Mouse (Mus musculus) forebrain, embryonic 16.5 days (tissue): ENCODE measurements around the gene Sgca. TPM values are rescaled to one million over a fixed set of nuclear protein-coding genes. Genes with fewer than 3 reads are reported as not detected.

Source experiments
- ATAC-seq: fragments of 200-750 bp; cut with Nextera tagmentation; 2 replicates; pipeline ENCODE4 v1.8.0; 2017; ENCODE audit warnings: mild to moderate bottlenecking, moderate library complexity
- H3K27ac ChIP-seq: fragments of 300-500 bp; sonication (generic); 2 replicates; pipeline ENCODE4 v1.5.1; 2014; ENCODE audit warnings: low read length, control low read depth
- H3K27me3 ChIP-seq: fragments of 300-500 bp; sonication (generic); replicated peaks from 2 replicates; pipeline ENCODE4 v1.6.1; 2014; ENCODE audit warnings: low read length; ENCODE audit not compliant: control insufficient read depth, insufficient read depth
- H3K36me3 ChIP-seq: fragments of 300-500 bp; sonication (generic); 2 replicates; pipeline ENCODE4 v1.6.1; 2014; ENCODE audit not compliant: control insufficient read depth, insufficient read depth
- H3K4me1 ChIP-seq: fragments of 300-500 bp; sonication (generic); replicated peaks from 2 replicates; pipeline ENCODE4 v1.6.1; 2014; ENCODE audit warnings: low read length; ENCODE audit not compliant: control insufficient read depth, insufficient read depth
- H3K4me2 ChIP-seq: fragments of 300-500 bp; sonication (generic); 2 replicates; pipeline ENCODE4 v1.6.1; 2014; ENCODE audit warnings: mild to moderate bottlenecking, low read length, control low read depth
- H3K4me3 ChIP-seq: fragments of 300-500 bp; sonication (generic); replicated peaks from 2 replicates; pipeline ENCODE4 v1.5.1; 2014; ENCODE audit warnings: mild to moderate bottlenecking, low read length, control low read depth
- H3K9ac ChIP-seq: fragments of 300-500 bp; sonication (generic); replicated peaks from 2 replicates; pipeline ENCODE4 v1.6.1; 2014; ENCODE audit warnings: low read depth, low read length, control low read depth
- H3K9me3 ChIP-seq: fragments of 300-500 bp; sonication (generic); 2 replicates; pipeline ENCODE4 v1.6.1; 2016; ENCODE audit warnings: low read length; ENCODE audit not compliant: control insufficient read depth
- WGBS: fragments of 180-500 bp; shearing (Covaris S2); extraction: QIAGEN DNeasy Blood & Tissue Kit; methylation state at CpG from one replicate; pipeline ENCODE4 v1.1.7; 2014; 5-methylcytosine and 5-hydroxymethylcytosine counted together
- polyA plus RNA-seq: library from polyadenylated mRNA; unstranded; fragments of >200 nt; fragmentation: Nextera tagmentation; extraction: Ambion mirVana; gene quantifications from 2 replicates; pipeline ENCODE4 v1.2.1, GENCODE M21; 2015

The Sgca gene
- polyA plus RNA-seq, 1 experiment from 2014 or later = 0.19 TPM

DNA sequence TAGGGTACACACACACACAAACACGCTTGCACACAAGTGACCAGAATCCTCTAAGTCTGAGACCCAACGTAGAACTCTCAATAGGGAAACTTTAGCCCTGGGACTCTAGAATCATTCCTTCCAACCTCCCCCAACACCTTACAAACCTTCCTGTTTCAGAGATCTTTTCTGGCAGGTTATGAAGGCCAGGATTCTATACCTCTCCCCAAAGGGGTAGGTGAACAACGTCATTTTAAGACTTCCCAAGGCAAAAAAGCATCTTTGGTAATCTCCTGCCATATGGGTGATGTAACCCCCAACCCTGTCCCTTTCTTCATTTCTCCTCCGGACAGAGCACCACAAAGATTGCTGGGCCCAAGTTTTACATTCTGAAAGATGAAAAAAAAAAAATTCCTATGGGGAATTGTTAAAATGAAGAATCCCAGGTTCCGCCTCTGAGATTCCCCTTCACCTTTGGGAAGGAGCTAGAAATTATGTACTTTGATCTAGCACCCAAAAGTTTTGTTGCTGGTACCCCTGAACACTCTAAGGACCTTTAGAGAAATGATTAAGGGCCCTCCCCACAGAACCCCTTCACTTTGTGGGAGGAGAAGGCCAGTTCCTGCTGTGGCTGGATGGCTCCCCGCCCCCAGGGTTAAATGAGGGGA, 14.1 kb upstream of the Sgca start:
- peak overlapping the region; percentile 97 for H3K9ac ChIP-seq
- H3K27me3 ChIP-seq = no peaks in the 10 kb centered on the region
- H3K4me2 ChIP-seq = peak overlapping the region; percentile 63
- H3K4me1 ChIP-seq = peaks cover 48% of the 10 kb centered on the region
- H3K9me3 ChIP-seq = no peaks in the 10 kb centered on the region
- H3K4me3 ChIP-seq = peak overlapping the region; percentile 94
- no peaks in the 10 kb centered on the region for H3K36me3 ChIP-seq
- H3K27ac ChIP-seq = peak overlapping the region; percentile 95
- ATAC-seq = no peak
- WGBS = 47% methylated on average over 6 of the region's 6 CpGs

DNA sequence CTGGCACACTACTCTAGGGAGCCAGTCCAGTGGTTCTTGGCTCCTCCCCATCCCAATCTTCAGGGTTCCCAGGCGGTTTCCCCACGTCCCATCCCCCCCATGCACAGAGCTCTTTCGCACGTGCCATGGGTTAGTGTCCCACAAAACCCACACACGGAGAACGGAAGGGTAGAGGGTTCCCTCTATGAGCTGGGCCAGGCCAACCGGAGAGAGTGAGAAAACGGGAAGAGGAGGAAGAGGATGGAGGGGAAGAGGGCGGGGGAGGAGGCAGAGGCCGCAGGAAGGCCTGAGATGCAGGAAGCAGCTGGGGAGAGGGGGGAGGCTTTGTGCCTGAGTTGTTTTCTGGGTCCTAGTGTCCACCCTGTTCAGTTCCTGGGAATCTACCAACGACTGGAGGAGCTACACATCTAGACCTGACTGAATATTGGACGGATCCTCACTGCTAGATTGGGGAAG, 13.5 kb upstream of the Sgca start:
- Histone ChIP-seq H3K4me2 (peak overlapping the region; percentile 63), H3K4me3 (peak overlapping the region; percentile 94), H3K4me1 (peaks cover 42% of the 10 kb centered on the region), H3K27me3 (no peaks in the 10 kb centered on the region), H3K27ac (peak overlapping the region; percentile 95), H3K9me3 (no peaks in the 10 kb centered on the region), H3K36me3 (no peaks in the 10 kb centered on the region), H3K9ac (peak overlapping the region; percentile 60)
- WGBS = under 1% methylated on average over 12 of the region's 12 CpGs
- peak; percentile 70 for ATAC-seq

DNA sequence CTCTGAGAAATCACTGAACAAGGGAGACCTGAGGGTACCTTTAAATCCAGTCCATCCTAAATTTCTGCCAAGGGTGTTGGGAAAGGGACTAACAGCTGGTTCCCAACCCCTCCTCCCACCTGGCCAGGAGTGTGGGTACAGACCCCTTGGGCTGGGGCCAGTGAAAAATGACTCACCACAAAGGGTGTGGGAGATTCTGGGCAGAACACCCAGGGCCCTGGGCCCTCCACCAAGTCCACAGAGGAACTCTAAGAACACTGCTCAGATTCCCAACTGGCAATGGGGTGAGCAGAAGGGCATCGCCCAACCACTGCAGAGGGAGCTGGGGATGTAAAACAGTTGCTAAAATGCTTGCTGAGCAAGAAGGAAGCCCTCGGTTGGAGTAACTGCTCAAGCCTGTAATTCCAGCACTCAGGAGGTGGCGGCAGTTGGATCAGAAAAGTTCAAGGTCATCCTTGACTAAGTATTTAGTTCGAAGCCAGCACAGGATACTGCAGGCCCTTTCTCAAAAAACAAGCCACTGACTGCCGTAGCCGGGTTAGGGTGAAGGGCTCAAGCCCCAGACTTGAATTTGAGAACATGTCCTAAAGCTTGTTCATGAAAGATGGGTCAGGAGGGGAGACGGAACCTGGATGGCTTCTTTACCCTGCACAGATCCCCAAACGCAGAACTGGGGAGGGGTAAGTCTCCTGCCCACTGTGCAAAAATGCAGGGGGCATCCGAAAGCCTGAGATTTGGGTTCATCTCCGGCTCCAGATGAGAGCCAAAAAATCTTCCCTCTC, 12.8 kb upstream of the Sgca start:
- Histone ChIP-seq H3K36me3 (no peaks in the 10 kb centered on the region), H3K4me2 (peak overlapping the region; percentile 63), H3K27me3 (no peaks in the 10 kb centered on the region), H3K9me3 (no peaks in the 10 kb centered on the region), H3K27ac (peak overlapping the region; percentile 95), H3K4me1 (peaks cover 36% of the 10 kb centered on the region), H3K4me3 (peak overlapping the region; percentile 94), H3K9ac (peak overlapping the region; percentile 60)
- WGBS = 16% methylated on average over 10 of the region's 10 CpGs
- no peak for ATAC-seq

DNA sequence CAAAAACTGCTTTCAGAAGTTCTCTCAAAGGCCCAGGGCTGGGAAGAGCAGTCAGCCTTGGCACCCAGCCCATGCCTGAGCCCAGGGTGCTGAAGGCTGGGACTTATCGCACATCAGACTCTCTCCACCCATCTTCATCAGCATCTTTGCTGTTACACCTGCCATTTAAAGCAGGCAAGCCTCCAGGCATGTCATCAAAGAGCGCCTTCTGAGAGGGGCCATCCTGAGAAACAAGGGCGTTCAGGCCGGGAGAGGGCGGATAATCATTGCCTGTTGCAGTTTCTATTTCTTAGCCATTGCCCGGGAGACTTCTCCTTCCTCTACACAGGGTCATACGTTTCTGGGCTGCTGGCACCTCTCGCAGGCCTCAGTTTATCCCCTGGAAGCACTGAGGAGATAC, 11.7 kb upstream of the Sgca start:
- H3K27me3 ChIP-seq = no peaks in the 10 kb centered on the region
- H3K4me3 ChIP-seq = no peak overlapping the region
- no peak overlapping the region for H3K4me2 ChIP-seq
- no peaks in the 10 kb centered on the region for H3K36me3 ChIP-seq
- 85% methylated on average over 8 of the region's 8 CpGs for WGBS
- no peak overlapping the region for H3K9ac ChIP-seq
- H3K27ac ChIP-seq = no peak overlapping the region
- ATAC-seq = no peak
- no peaks in the 10 kb centered on the region for H3K9me3 ChIP-seq
- H3K4me1 ChIP-seq = peaks cover 24% of the 10 kb centered on the region

DNA sequence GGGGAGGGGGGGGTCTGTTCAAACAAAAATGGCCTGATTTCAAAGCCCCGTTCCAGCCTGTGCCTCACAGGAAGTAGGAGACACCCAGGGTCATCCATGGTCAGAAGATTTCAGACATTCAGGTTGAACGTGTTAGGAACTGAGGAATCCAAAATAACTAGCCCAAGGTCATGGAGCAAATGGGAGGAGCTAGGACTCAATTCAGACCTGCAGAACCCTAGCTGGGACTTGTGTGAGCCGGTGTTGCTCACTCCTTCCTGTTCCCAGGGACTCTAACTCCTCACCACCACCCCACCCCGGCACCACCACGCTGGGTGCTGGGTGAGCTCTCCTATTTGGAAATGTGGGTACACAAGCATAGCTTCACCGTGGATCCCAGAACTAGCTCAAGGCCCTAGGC, 11.2 kb upstream of the Sgca start:
- no peak overlapping the region for H3K4me3 ChIP-seq

DNA sequence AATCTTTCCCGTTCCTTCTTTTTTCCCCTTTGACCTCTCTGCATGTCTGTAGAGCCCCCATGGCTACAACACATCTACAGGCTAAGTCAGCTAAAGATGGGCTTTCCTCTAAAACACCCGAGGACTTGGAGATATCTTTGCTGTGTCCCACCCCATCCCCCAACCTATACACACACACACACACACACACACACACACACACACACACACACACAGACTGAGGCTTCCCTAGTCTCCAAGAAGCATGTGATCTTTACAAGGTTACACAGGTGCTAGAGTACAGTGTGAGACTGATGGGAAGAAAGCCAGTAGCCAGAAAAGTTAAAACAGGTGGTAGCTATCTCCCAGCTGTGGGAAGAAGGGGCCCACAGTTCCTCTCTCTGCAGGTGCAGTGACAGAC, 10.3 kb upstream of the Sgca start:
- ATAC-seq = no peak
- Histone ChIP-seq H3K4me2 (no peak overlapping the region), H3K4me1 (peaks cover 22% of the 10 kb centered on the region), H3K9me3 (no peaks in the 10 kb centered on the region), H3K9ac (no peak overlapping the region), H3K27ac (no peak overlapping the region), H3K36me3 (no peaks in the 10 kb centered on the region), H3K4me3 (no peak overlapping the region), H3K27me3 (no peaks in the 10 kb centered on the region)
- WGBS = 74% methylated on average over 2 of the region's 2 CpGs

More for the DNA sequence above, 11.2 kb upstream of the Sgca start:
- no peaks in the 10 kb centered on the region for H3K36me3 ChIP-seq
- H3K9ac ChIP-seq = no peak overlapping the region
- peaks cover 22% of the 10 kb centered on the region for H3K4me1 ChIP-seq
- no peaks in the 10 kb centered on the region for H3K27me3 ChIP-seq
- no peak overlapping the region for H3K4me2 ChIP-seq
- no peaks in the 10 kb centered on the region for H3K9me3 ChIP-seq
- ATAC-seq = no peak
- WGBS = 50% methylated on average over 6 of the region's 6 CpGs
- H3K27ac ChIP-seq = no peak overlapping the region

DNA sequence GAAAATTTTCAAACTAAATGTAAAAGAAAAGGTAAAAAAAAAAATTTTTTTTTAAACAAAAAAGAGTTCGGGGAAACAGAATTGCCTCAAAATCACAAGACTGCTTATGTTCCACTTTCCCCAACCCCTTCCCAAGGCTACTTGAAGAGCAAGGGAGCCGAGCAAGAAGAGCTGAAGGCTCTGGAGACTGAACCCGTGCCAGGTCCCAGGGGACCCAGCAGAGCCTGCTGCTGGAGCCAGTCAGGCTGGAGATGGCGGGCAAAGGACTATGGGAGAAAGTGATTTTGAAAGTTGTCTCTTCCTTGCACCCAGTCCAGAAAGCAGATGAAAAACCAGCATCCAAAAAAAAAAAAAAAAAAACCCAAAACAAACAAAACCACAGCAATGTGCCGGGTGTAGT, 9.7 kb upstream of the Sgca start:
- no peak for ATAC-seq
- no peak overlapping the region for H3K27ac ChIP-seq
- no peaks in the 10 kb centered on the region for H3K27me3 ChIP-seq
- H3K4me2 ChIP-seq = no peak overlapping the region
- peaks cover 22% of the 10 kb centered on the region for H3K4me1 ChIP-seq
- no peak overlapping the region for H3K9ac ChIP-seq
- WGBS = 82% methylated on average over 5 of the region's 5 CpGs
- H3K4me3 ChIP-seq = no peak overlapping the region
- no peaks in the 10 kb centered on the region for H3K36me3 ChIP-seq
- H3K9me3 ChIP-seq = no peaks in the 10 kb centered on the region

DNA sequence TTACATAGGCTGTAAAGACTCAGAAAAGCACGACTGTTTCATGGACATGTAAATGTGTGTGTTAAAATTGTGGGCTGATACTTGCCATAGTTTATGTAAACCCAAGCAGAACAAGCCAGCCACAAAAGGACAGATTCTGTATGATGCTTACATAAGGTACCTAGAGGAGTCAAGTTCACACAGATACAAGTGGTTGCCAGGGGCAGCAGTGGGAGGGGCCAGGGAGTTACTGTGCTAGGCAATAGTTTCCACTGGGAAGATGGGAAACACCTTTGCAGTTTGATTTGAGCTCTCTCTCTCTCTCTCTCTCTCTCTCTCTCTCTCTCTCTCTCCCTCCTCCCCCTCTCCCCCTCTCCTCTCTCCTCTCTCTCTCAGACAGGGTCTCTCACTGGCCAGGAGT, 9.0 kb upstream of the Sgca start:
- H3K4me3 ChIP-seq = no peak overlapping the region
- no peak overlapping the region for H3K4me2 ChIP-seq
- H3K27me3 ChIP-seq = no peaks in the 10 kb centered on the region
- H3K36me3 ChIP-seq = no peaks in the 10 kb centered on the region
- no peaks in the 10 kb centered on the region for H3K9me3 ChIP-seq
- H3K9ac ChIP-seq = no peak overlapping the region
- 51% methylated on average over 1 of the region's 1 CpGs for WGBS
- H3K27ac ChIP-seq = no peak overlapping the region
- ATAC-seq = no peak
- peaks cover 16% of the 10 kb centered on the region for H3K4me1 ChIP-seq

DNA sequence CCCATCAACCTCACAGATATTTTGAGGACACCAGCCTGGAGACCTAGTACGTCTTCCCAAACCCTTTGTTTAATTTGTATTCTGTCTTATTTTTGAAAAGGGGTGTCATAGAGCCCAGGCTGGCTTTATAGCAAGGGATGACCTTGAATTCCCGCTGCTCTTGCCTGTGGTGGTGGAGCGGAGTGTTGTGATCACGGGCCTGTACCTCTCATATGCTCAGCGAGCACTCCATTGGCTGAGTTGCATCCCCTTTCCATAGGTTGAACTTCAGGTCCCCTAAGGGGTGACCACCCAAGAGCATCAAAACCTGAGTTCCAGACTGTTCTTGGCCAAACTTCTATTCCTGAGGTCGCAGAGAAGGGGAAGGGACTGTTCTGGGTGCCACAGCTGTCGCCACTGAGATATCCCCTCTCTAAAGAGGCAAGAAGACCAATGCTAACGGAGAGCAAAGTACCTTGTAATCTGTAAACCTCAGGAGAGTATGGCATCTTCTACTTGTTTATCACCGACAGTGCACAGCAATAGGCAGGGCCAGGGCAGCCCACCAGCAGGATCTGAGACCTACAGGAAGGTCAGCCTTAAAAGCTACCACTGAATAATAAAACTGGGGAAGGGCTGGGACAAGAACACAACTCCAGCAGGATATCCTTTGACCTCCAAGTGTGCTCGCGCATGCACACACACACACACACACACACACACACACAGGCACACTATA, 3.5 kb upstream of the Sgca start:
- no peaks in the 10 kb centered on the region for H3K27me3 ChIP-seq
- H3K4me3 ChIP-seq = peak overlapping the region; percentile 34
- no peaks in the 10 kb centered on the region for H3K9me3 ChIP-seq
- peaks cover 16% of the 10 kb centered on the region for H3K4me1 ChIP-seq
- ATAC-seq = peak; percentile 3; the same call in 1 of the 2 replicates
- peak overlapping the region; percentile 50 for H3K4me2 ChIP-seq
- H3K9ac ChIP-seq = peak overlapping the region; percentile 42; the same call in 1 of the 2 replicates
- 73% methylated on average over 11 of the region's 11 CpGs for WGBS
- H3K27ac ChIP-seq = peak overlapping the region; percentile 45; the same call in 1 of the 2 replicates
- H3K36me3 ChIP-seq = no peaks in the 10 kb centered on the region
